Mouse (Mus musculus) lung, embryonic 16.5 days (tissue): Measurements from ENCODE around the gene Dnajc11. TPM values are rescaled to one million over a fixed set of nuclear protein-coding genes. Genes with fewer than 3 reads are reported as not detected.
A peak's percentile ranks its signal among the peaks of the same experiment; 100 is the strongest.

Experiments
- ATAC-seq: fragments of 200-750 bp; cut with Nextera tagmentation; 2 replicates; pipeline ENCODE4 v1.8.0; 2017; ENCODE audit warnings: low read depth, mild to moderate bottlenecking, moderate library complexity
- H3K27ac ChIP-seq: fragments of 300-500 bp; sonication (generic); 2 replicates; pipeline ENCODE4 v1.5.1; 2014; ENCODE audit warnings: mild to moderate bottlenecking, control low read depth, low read length
- H3K27me3 ChIP-seq: fragments of 300-500 bp; sonication (generic); 2 replicates; pipeline ENCODE4 v1.6.1; 2014; ENCODE audit warnings: low read depth, low read length, mixed read lengths; ENCODE audit not compliant: control insufficient read depth, insufficient read depth
- H3K36me3 ChIP-seq: fragments of 300-500 bp; sonication (generic); 2 replicates; pipeline ENCODE4 v1.6.1; 2014; ENCODE audit warnings: low read length; ENCODE audit not compliant: control insufficient read depth, insufficient read depth
- H3K4me1 ChIP-seq: fragments of 300-500 bp; sonication (generic); replicated peaks from 2 replicates; pipeline ENCODE4 v1.6.1; 2014; ENCODE audit warnings: low read length, mixed read lengths; ENCODE audit not compliant: control insufficient read depth, insufficient read depth
- H3K4me2 ChIP-seq: fragments of 300-500 bp; sonication (generic); 2 replicates; pipeline ENCODE4 v1.6.1; 2014; ENCODE audit warnings: low read depth, low read length, control low read depth
- H3K4me3 ChIP-seq: fragments of 300-500 bp; sonication (generic); 2 replicates; pipeline ENCODE4 v1.5.1; 2014; ENCODE audit warnings: mild to moderate bottlenecking, low read length, control low read depth
- H3K9ac ChIP-seq: fragments of 300-500 bp; sonication (generic); 2 replicates; pipeline ENCODE4 v1.6.1; 2014; ENCODE audit warnings: low read length, control low read depth
- H3K9me3 ChIP-seq: fragments of 300-500 bp; sonication (generic); 2 replicates; pipeline ENCODE4 v1.6.1; 2016; ENCODE audit warnings: low read length; ENCODE audit not compliant: control insufficient read depth
- WGBS: fragments of 180-500 bp; shearing (Covaris S2); extraction: QIAGEN DNeasy Blood & Tissue Kit; methylation state at CpG from one replicate; pipeline ENCODE4 v1.1.7; 2014; 5-methylcytosine and 5-hydroxymethylcytosine counted together
- polyA plus RNA-seq: library from polyadenylated mRNA; unstranded; fragments of >200 nt; fragmentation: Nextera tagmentation; extraction: Ambion mirVana; gene quantifications from 2 replicates; pipeline ENCODE4 v1.2.1, GENCODE M21; 2015

The Dnajc11 gene
- polyA plus RNA-seq, 1 experiment from 2014 or later: 57.1 TPM

DNA sequence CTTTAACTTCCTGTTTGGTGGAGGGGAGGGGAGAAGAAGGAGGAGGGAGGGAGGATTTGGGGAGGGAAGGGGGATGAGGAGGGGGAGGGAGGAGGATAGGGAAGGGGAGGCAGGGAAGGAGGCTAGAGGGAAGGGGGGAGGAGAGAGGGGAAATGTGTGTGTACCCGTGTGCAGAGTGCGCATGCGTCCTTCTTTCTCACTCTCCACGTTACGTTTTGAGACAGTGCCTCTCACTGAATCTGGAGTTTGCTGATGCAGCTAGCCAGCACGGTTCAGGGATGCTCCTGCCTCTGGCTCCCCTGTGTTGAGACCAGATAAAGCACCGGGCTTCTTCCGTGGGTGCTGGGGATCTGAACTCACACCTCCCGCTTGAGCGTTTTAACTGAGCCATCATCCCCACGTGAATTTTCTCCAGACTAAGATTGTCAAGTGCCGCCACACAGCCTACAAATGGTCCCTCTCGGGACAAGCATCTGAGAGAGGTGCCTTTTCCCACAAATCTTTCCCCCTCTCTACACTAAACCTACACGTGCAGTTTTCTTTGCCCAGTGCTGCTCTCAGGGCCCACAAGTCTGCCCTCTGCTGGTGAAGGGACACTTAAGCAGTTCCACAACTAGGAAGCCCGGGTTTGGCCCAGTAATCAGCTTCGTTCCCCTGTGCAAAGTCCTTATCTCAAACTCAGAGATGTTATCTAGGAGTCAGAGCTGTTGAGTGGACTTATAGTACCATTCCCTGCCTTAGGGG lies 13.4 kb upstream of the Dnajc11 start:
- Histone ChIP-seq H3K9ac (peak overlapping the region; percentile 17; the same call in 1 of the 2 replicates), H3K4me3 (peak overlapping the region; percentile 20), H3K36me3 (no peaks in the 10 kb centered on the region), H3K9me3 (no peaks in the 10 kb centered on the region), H3K4me1 (no peaks in the 10 kb centered on the region), H3K27me3 (no peaks in the 10 kb centered on the region), H3K4me2 (peak overlapping the region; percentile 44), H3K27ac (no peak overlapping the region)
- 19% methylated on average over 16 of the region's 16 CpGs for WGBS
- peak; percentile 69 for ATAC-seq

- Histone ChIP-seq H3K9me3 (no peaks in the 10 kb centered on the region), H3K4me3 (no peak overlapping the region), H3K36me3 (no peaks in the 10 kb centered on the region), H3K27ac (no peak overlapping the region), H3K4me1 (no peaks in the 10 kb centered on the region), H3K4me2 (no peak overlapping the region), H3K9ac (no peak overlapping the region), H3K27me3 (no peaks in the 10 kb centered on the region)
- no peak for ATAC-seq
- WGBS: 82% methylated on average over 3 of the region's 3 CpGs
Observed at GRCm38 (mm10) chr4:151922124-151922523, 11.4 kb upstream of the Dnajc11 start.

DNA sequence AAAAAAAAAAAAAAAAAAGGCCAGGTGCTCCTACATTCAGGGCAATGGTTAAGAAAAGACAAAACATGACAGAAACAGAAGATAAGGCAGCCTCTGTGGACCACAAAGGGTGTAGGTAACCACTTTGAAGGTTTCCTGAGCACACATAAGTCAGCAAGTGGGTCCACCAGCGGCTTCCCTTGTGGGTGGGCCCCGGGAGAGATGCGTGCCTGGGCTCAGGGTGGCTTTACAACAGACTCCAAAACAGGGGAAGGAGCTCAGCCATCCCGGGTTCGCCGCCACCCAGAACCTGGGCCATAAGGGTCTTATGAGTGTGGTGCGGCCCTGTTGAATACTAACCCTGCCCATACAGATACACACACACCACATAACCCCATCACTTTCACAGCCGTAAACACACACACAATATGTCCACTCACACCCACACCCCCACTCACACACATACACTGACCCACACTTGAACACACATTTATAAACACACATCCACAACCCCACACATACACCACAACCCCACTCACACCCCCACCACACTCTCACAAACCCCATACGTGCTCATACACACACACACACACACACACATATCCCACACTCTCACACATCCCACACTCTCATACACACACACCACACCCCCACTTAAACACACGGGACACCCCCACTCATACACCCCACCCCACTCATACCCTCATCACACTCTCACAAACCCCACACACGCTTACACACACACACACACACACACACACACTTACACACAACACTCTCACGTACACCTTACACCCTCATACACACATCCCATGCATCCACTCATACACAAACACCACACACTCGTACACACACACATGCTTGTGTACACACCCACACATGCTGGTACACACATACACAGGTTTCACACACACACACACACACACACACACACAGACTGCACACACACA lies 651 bp upstream of the Dnajc11 start:
- WGBS: 72% methylated on average over 13 of the region's 13 CpGs
- H3K4me2 ChIP-seq: peak overlapping the region; percentile 45
- no peak overlapping the region for H3K9ac ChIP-seq
- ATAC-seq: peak; percentile 20; the same call in 1 of the 2 replicates
- no peak overlapping the region for H3K27ac ChIP-seq
- no peaks in the 10 kb centered on the region for H3K27me3 ChIP-seq
- H3K4me3 ChIP-seq: peak overlapping the region; percentile 100
- peaks cover 4% of the 10 kb centered on the region for H3K4me1 ChIP-seq
- H3K36me3 ChIP-seq: no peaks in the 10 kb centered on the region
- no peaks in the 10 kb centered on the region for H3K9me3 ChIP-seq

- no peaks in the 10 kb centered on the region for H3K9me3 ChIP-seq
- ATAC-seq: 0 out of 2 replicates have a peak, but pooled peaks have one; percentile 0
- WGBS: 1% methylated on average over 23 of the region's 23 CpGs
- H3K9ac ChIP-seq: peak overlapping the region; percentile 93
- H3K4me3 ChIP-seq: peak overlapping the region; percentile 100
- H3K27ac ChIP-seq: no peak overlapping the region
- H3K4me1 ChIP-seq: peaks cover 4% of the 10 kb centered on the region
- H3K27me3 ChIP-seq: no peaks in the 10 kb centered on the region
- H3K4me2 ChIP-seq: peak overlapping the region; percentile 82
- H3K36me3 ChIP-seq: no peaks in the 10 kb centered on the region
Observed at GRCm38 (mm10) chr4:151934215-151934572, 703 bp downstream of the Dnajc11 start.

DNA sequence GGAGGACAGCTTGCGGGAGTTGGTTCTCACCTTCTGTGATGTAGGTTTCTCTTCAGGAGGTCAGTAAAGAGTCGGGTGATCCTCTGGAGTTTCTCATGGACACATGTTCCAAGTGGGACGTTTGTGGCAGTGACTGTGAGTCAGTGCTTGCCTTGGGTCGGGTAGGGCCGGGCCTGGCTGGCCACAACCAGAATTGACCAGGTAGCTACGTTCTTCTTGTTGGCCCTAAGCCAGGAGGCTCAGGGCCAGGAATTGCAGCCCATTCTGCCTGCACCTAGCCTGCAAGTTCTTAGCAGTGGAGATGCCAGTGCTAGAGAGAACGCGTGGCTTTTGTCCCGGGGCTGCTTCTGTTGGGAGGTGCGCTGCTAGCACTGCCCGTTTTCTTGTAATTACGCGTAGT lies 4.0 kb downstream of the Dnajc11 start:
- no peak overlapping the region for H3K27ac ChIP-seq
- peaks cover 4% of the 10 kb centered on the region for H3K4me1 ChIP-seq
- H3K27me3 ChIP-seq: no peaks in the 10 kb centered on the region
- no peak overlapping the region for H3K4me2 ChIP-seq
- WGBS: 79% methylated on average over 13 of the region's 13 CpGs
- H3K9ac ChIP-seq: no peak overlapping the region
- H3K36me3 ChIP-seq: no peaks in the 10 kb centered on the region
- no peaks in the 10 kb centered on the region for H3K9me3 ChIP-seq
- no peak for ATAC-seq
- no peak overlapping the region for H3K4me3 ChIP-seq

GRCm38 (mm10) chr4:151938089-151938488 lies 4.6 kb downstream of the Dnajc11 start:
- Histone ChIP-seq H3K4me1 (peaks cover 4% of the 10 kb centered on the region), H3K4me3 (no peak overlapping the region), H3K4me2 (no peak overlapping the region), H3K27me3 (no peaks in the 10 kb centered on the region), H3K27ac (no peak overlapping the region), H3K36me3 (no peaks in the 10 kb centered on the region), H3K9ac (no peak overlapping the region), H3K9me3 (no peaks in the 10 kb centered on the region)
- WGBS: 83% methylated on average over 3 of the region's 3 CpGs
- ATAC-seq: no peak

- H3K36me3 ChIP-seq: peaks cover under 1% of the 10 kb centered on the region; the same call in 1 of the 2 replicates
- no peak overlapping the region for H3K27ac ChIP-seq
- H3K4me2 ChIP-seq: no peak overlapping the region
- H3K9me3 ChIP-seq: no peaks in the 10 kb centered on the region
- H3K4me1 ChIP-seq: no peaks in the 10 kb centered on the region
- H3K27me3 ChIP-seq: no peaks in the 10 kb centered on the region
- ATAC-seq: no peak
- no peak overlapping the region for H3K4me3 ChIP-seq
- WGBS: 88% methylated on average over 11 of the region's 11 CpGs
- H3K9ac ChIP-seq: no peak overlapping the region
Observed at GRCm38 (mm10) chr4:151946211-151946610, 12.7 kb downstream of the Dnajc11 start.

DNA sequence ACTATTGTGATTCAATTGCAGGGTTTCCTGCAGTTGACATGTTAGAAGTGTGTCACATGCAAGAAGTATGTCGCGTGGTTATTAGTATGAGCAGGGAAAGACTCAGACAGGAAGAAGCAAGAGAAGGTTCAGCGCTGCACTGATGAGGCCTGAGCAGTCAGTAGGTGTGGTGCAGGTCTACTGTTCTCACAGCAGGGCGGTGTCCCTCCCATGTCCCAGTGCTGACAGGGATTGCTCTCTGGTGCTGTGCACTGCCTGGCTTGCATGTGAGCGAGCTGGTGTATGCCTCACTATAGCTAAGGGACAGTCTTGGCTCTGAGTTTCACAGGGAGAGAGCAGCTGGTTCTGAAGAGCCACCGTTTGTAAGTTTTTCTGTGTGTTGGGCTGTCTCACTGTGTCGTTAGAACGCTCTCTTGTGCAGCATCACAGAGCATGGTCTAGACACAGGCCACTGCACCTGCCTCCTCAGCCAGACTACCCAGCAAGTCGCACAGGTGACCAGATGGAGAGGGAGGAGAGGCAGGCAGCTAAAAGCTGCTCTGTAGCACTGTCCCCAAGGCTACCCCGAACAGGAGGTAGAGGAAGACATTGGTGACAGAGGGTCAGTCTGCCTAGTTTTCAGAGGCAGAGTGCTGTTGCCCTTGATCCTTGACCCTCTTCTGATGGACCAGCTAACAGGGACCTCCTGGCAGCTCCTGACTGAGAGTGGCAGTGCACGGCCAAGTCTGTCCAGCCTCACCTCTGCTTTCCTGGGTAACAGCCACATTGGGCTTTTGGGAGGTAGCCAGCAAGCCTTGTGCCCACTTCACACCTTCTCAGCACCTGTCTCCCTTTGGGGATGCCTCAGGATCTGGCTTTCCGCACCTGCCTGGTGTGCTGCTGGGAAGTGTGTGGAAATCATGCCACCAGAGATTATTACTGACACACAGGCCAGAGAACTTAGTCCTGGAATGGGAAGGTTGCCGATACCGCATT lies 15.3 kb downstream of the Dnajc11 start:
- Histone ChIP-seq H3K4me2 (no peak overlapping the region), H3K4me1 (no peaks in the 10 kb centered on the region), H3K36me3 (peaks cover 19% of the 10 kb centered on the region), H3K9me3 (no peaks in the 10 kb centered on the region), H3K4me3 (no peak overlapping the region), H3K27ac (no peak overlapping the region), H3K9ac (no peak overlapping the region), H3K27me3 (no peaks in the 10 kb centered on the region)
- WGBS: 90% methylated on average over 14 of the region's 14 CpGs
- ATAC-seq: no peak
